Mouse (Mus musculus) stomach, embryonic 14.5 days (tissue): ENCODE measurements around the gene Hexim1. TPM values are rescaled to one million over a fixed set of nuclear protein-coding genes. Genes with fewer than 3 reads are reported as not detected.

Experiments used
- ATAC-seq: fragments of 200-750 bp; cut with Nextera tagmentation; 2 replicates; pipeline ENCODE4 v1.8.0; 2017; ENCODE audit warnings: low read depth, moderate TSS enrichment; ENCODE audit not compliant: insufficient number of reproducible peaks, insufficient read depth, low FRiP score
- H3K27ac ChIP-seq: fragments of 300-500 bp; sonication (generic); 2 replicates; pipeline ENCODE4 v1.5.1; 2014; ENCODE audit warnings: mild to moderate bottlenecking, low read length, moderate library complexity, mixed read lengths
- H3K27me3 ChIP-seq: fragments of 300-500 bp; sonication (generic); 2 replicates; pipeline ENCODE4 v1.6.1; 2014; ENCODE audit warnings: low read length, control low read depth, mixed read lengths; ENCODE audit not compliant: control insufficient read depth, insufficient read depth
- H3K36me3 ChIP-seq: fragments of 300-500 bp; sonication (generic); 2 replicates; pipeline ENCODE4 v1.6.1; 2014; ENCODE audit warnings: mild to moderate bottlenecking, control low read depth, low read length, moderate library complexity, mixed read lengths; ENCODE audit not compliant: control insufficient read depth, insufficient read depth
- H3K4me1 ChIP-seq: fragments of 300-500 bp; sonication (generic); 2 replicates; pipeline ENCODE4 v1.6.1; 2014; ENCODE audit warnings: low read length, control low read depth, mixed read lengths; ENCODE audit not compliant: control insufficient read depth, insufficient read depth
- H3K4me2 ChIP-seq: fragments of 300-500 bp; sonication (generic); replicated peaks from 2 replicates; pipeline ENCODE4 v1.6.1; 2014; ENCODE audit warnings: low read depth, low read length, control low read depth
- H3K4me3 ChIP-seq: fragments of 300-500 bp; sonication (generic); 2 replicates; pipeline ENCODE4 v1.5.1; 2014; ENCODE audit warnings: low read depth, low read length, control low read depth
- H3K9ac ChIP-seq: fragments of 300-500 bp; sonication (generic); replicated peaks from 2 replicates; pipeline ENCODE4 v1.6.1; 2014; ENCODE audit warnings: low read depth, mild to moderate bottlenecking, control low read depth, low read length, moderate library complexity, mixed read lengths
- H3K9me3 ChIP-seq: fragments of 300-500 bp; sonication (generic); 2 replicates; pipeline ENCODE4 v1.6.1; 2016; ENCODE audit warnings: low read depth, low read length, control low read depth; ENCODE audit not compliant: control insufficient read depth
- WGBS: fragments of 180-500 bp; shearing (Covaris S2); extraction: QIAGEN DNeasy Blood & Tissue Kit; methylation state at CpG from one replicate; pipeline ENCODE4 v1.1.7; 2014; 5-methylcytosine and 5-hydroxymethylcytosine counted together
- polyA plus RNA-seq: library from polyadenylated mRNA; unstranded; fragments of >200 nt; fragmentation: Nextera tagmentation; extraction: Ambion mirVana; gene quantifications from 2 replicates; pipeline ENCODE4 v1.2.1, GENCODE M21; 2014

Hexim1 gene
- polyA plus RNA-seq, 1 experiment from 2014 or later: 7.7 TPM

- ATAC-seq: no peak
Measured at GRCm38 (mm10) chr11:103144309-103145285, 28.6 kb downstream of the Hexim1 start.

GRCm38 (mm10) chr11:103146386-103146785, 30.4 kb downstream of the Hexim1 start:
- Histone ChIP-seq H3K9ac (no peak overlapping the region), H3K4me2 (no peak overlapping the region), H3K4me1 (peaks cover 22% of the 10 kb centered on the region), H3K27me3 (no peaks in the 10 kb centered on the region), H3K9me3 (no peaks in the 10 kb centered on the region), H3K4me3 (no peak overlapping the region), H3K27ac (no peak overlapping the region), H3K36me3 (no peaks in the 10 kb centered on the region)
- ATAC-seq: no peak
- 90% methylated on average over 4 of the region's 4 CpGs for WGBS

More at GRCm38 (mm10) chr11:103144309-103145285, 28.6 kb downstream of the Hexim1 start:
- WGBS: 43% methylated on average over 12 of the region's 12 CpGs
- H3K4me3 ChIP-seq: no peak overlapping the region
- no peaks in the 10 kb centered on the region for H3K36me3 ChIP-seq
- H3K4me1 ChIP-seq: peaks cover 31% of the 10 kb centered on the region
- H3K4me2 ChIP-seq: no peak overlapping the region
- peak overlapping the region; percentile 48 for H3K27ac ChIP-seq
- H3K9ac ChIP-seq: no peak overlapping the region
- H3K27me3 ChIP-seq: no peaks in the 10 kb centered on the region
- no peaks in the 10 kb centered on the region for H3K9me3 ChIP-seq

GRCm38 (mm10) chr11:103147766-103148165, 31.7 kb downstream of the Hexim1 start:
- ATAC-seq: no peak
- Histone ChIP-seq H3K36me3 (no peaks in the 10 kb centered on the region), H3K4me1 (peaks cover 9% of the 10 kb centered on the region), H3K4me2 (no peak overlapping the region), H3K27ac (no peak overlapping the region), H3K4me3 (no peak overlapping the region), H3K27me3 (no peaks in the 10 kb centered on the region), H3K9ac (no peak overlapping the region), H3K9me3 (no peaks in the 10 kb centered on the region)
- 69% methylated on average over 4 of the region's 4 CpGs for WGBS

GRCm38 (mm10) chr11:103149771-103150170, 33.7 kb downstream of the Hexim1 start:
- Histone ChIP-seq H3K4me2 (no peak overlapping the region), H3K36me3 (no peaks in the 10 kb centered on the region), H3K4me1 (peaks cover 1% of the 10 kb centered on the region; the same call in 1 of the 2 replicates), H3K9me3 (no peaks in the 10 kb centered on the region), H3K27ac (no peak overlapping the region), H3K4me3 (no peak overlapping the region), H3K9ac (no peak overlapping the region), H3K27me3 (no peaks in the 10 kb centered on the region)
- 92% methylated on average over 4 of the region's 4 CpGs for WGBS
- ATAC-seq: no peak

- Histone ChIP-seq H3K27me3 (no peaks in the 10 kb centered on the region), H3K4me2 (peak overlapping the region; percentile 57), H3K36me3 (no peaks in the 10 kb centered on the region), H3K27ac (peak overlapping the region; percentile 56; the same call in 1 of the 2 replicates), H3K4me3 (peak overlapping the region; percentile 20; the same call in 1 of the 2 replicates), H3K9ac (no peak overlapping the region), H3K4me1 (no peaks in the 10 kb centered on the region), H3K9me3 (no peaks in the 10 kb centered on the region)
- WGBS: 1% methylated on average over 25 of the region's 25 CpGs
- peak; percentile 93 for ATAC-seq
Measured at GRCm38 (mm10) chr11:103158621-103159478, 42.8 kb downstream of the Hexim1 start.

- Histone ChIP-seq H3K9me3 (no peaks in the 10 kb centered on the region), H3K4me1 (no peaks in the 10 kb centered on the region), H3K36me3 (no peaks in the 10 kb centered on the region), H3K27me3 (no peaks in the 10 kb centered on the region), H3K27ac (no peak overlapping the region), H3K4me3 (no peak overlapping the region), H3K4me2 (no peak overlapping the region), H3K9ac (no peak overlapping the region)
- ATAC-seq: no peak
- 84% methylated on average over 11 of the region's 11 CpGs for WGBS
Measured at GRCm38 (mm10) chr11:103160738-103161137, 44.7 kb downstream of the Hexim1 start.

- Histone ChIP-seq H3K36me3 (no peaks in the 10 kb centered on the region), H3K9ac (no peak overlapping the region), H3K27me3 (no peaks in the 10 kb centered on the region), H3K4me1 (no peaks in the 10 kb centered on the region), H3K9me3 (no peaks in the 10 kb centered on the region), H3K4me2 (no peak overlapping the region), H3K4me3 (no peak overlapping the region), H3K27ac (no peak overlapping the region)
- WGBS: 69% methylated on average over 7 of the region's 7 CpGs
- ATAC-seq: no peak
Measured at GRCm38 (mm10) chr11:103161449-103161848, 45.4 kb downstream of the Hexim1 start.

GRCm38 (mm10) chr11:103162132-103162531, 46.1 kb downstream of the Hexim1 start:
- no peak for ATAC-seq
- 87% methylated on average over 5 of the region's 5 CpGs for WGBS
- Histone ChIP-seq H3K4me3 (no peak overlapping the region), H3K9me3 (no peaks in the 10 kb centered on the region), H3K27ac (no peak overlapping the region), H3K9ac (no peak overlapping the region), H3K36me3 (no peaks in the 10 kb centered on the region), H3K4me2 (no peak overlapping the region), H3K27me3 (no peaks in the 10 kb centered on the region), H3K4me1 (no peaks in the 10 kb centered on the region)
